Mouse (Mus musculus) left cerebral cortex, adult 18-20 months (tissue): Measurements from ENCODE around the gene Hdac7. TPM values are rescaled to one million over a fixed set of nuclear protein-coding genes. Genes with fewer than 3 reads are reported as not detected.

Experiments
- DNase-seq, 2 experiments: peaks; one replicate each; pipeline ENCODE4 v3.0.0; 2021 to 2022; ENCODE audit warnings: low spot score in 2 of 2, mixed read lengths in 1 of 2
- total RNA-seq, 2 experiments: library from RNA; stranded (reverse); gene quantifications; 2 replicates each; pipeline ENCODE4 v1.2.3; 2021

The Hdac7 gene
- total RNA-seq, 2 experiments from 2014 or later = 31.5 to 36.1 TPM

DNA sequence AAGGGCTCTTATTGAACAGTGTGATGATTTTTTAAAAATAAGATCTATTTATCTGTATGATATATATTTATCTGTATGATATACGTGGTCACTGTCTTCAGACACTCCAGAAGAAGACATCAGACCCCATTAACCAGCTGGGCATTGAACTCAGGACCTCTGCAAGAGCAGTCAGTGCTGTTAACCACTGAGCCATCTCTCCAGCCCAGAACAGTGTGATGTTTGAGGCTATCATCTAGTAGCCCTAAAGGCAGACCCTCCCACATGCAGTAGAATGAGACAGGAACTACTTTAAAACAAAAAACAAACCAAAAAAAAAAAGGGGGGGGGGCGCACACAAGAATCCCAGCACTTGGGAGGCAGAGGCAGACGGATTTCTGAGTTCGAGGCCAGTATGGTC is 96.8 kb downstream of the Hdac7 start:
- no peak for DNase-seq

DNA sequence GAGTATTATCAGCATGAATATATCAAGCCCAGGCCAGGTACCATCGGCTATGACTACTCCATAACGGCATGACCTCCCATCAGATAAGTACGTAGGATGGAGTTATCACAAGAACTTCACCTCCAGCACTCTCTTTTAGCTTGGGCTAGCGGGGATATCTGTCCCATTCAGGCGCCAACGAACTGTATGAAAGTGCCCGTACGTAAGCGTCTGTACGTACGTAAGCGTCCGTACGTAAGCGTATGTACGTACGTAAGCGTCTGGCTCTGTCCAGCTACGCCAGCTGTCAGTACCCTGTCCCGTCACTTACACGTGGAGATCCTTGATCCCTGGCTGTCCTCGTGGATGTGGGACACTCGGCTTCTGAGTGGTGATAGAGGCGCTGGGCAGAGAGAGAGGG is 97.6 kb downstream of the Hdac7 start:
- DNase-seq = no peak

GRCm38 (mm10) chr15:97746278-97746677 is 98.0 kb downstream of the Hdac7 start:
- DNase-seq = no peak

DNA sequence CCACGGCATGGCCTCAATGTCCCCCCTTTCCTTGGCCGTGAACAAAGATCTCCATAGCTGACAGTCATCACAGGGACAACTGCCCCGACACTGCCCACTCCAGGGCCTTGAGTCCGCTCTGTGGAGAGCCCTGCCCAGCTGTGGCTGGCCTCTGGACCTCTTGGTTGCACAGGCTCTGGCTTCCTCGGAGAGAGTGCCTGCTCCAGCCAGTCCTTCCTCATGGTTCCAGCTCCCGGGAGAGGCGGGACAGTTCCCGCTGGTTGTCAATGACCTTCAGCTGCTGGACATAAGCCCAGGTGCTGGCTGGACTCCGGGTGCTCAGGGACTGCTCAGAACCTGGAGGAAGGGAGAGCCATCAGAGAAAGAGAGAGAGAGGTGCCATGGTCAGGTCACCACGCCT is 99.0 kb downstream of the Hdac7 start:
- no peak for DNase-seq

DNA sequence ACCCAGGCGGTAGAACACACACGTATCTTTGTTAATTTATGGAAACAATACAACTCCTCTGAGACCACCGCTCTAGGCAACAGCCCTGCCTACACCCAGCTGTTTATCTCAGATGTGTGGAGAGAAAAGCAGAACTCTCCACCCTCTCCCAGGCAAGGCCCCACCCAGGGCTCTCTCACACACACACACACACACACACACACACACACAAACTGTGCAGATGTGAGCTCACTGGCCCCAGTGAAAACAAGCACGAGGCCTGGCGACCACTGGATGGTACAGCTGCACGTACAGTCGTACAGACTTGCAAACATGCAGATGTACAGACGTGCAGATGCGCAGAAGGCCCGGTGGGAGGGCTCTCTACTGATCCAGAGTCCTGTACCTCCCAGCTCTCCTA is 99.4 kb downstream of the Hdac7 start:
- no peak for DNase-seq

DNA sequence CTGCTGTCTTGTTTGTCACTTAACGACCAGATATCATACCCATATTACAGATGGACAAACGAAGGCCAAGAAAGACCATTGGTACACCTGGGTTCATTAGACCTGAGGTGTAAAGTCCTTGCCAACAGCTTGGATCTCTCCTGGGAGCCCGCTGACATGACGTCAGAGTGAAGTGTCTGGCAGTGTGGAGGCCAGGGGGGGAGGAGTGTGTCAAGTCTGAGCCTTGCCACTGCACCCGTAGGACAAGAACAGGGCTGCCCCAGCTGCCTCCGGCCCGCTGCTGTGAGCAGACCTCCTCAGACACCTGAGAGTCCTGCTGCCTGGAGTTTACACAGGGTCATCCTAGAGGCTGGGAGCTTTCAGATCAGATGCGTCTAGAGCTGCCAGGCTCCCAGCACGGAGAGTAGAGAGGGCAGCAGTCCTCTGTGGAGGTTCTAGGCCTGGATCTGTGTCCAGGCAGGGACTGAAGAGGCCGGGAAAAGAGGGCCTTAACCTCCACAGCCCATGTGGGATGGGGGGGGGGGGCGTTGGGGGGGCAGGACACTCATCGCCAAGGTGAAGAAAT is 100.3 kb downstream of the Hdac7 start:
- no peak for DNase-seq

DNA sequence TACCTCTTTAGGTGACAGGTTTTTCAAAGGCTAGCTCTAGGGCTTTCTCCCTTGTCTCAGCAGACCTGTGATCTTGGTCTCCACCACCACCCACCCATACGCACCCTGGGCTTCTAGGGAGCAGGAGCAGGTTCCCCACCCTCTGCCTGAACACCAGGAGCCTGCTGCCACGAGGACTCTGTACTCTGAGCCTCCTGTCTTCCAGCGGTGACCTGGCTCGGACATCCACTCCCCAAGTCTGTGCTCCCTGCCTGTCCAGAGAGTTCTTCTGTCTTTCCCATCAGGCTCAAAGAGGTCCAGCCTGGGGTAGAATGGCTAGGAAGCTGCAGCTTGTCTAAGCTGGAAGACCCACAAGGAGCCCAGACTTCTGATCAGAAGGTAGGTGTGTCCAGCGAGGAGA is 101.1 kb downstream of the Hdac7 start:
- DNase-seq = no peak

Other genes starting within 250 kb of the Hdac7 start
- gene Rpap3, start 138.7 kb downstream of the Hdac7 start, total RNA-seq = 10 to 100 TPM; 29.2 to 29.7 TPM
- gene Endou, start 113.2 kb downstream of the Hdac7 start, total RNA-seq = 1 to 10 TPM; 5.2 to 5.4 TPM
- 10 to 100 TPM; 42.6 to 44.7 TPM for gene Rapgef3, start 76.5 kb downstream of the Hdac7 start, total RNA-seq
- 100 to 1,000 TPM; 154 to 168 TPM for gene Slc48a1, start 66.0 kb downstream of the Hdac7 start, total RNA-seq
- gene Vdr, start 66.1 kb upstream of the Hdac7 start, total RNA-seq = 1 to 10 TPM in 1 of 2 experiments, under 1 TPM in 1; 0.75 to 2.3 TPM
- gene Tmem106c, start 119.7 kb upstream of the Hdac7 start, total RNA-seq = 10 to 100 TPM; 33.2 to 34.9 TPM
- gene Col2a1, start 160.2 kb upstream of the Hdac7 start, total RNA-seq = under 1 TPM; 0.86 to 0.91 TPM
- 100 to 1,000 TPM; 399 to 431 TPM for gene Pfkm, start 248.1 kb upstream of the Hdac7 start, total RNA-seq
- gene Senp1, start 249.2 kb upstream of the Hdac7 start, total RNA-seq = 10 to 100 TPM; 11.7 to 11.8 TPM